Mouse (Mus musculus) c-Kit-positive CD71-positive TER-119-negative erythroid progenitor cells, embryonic 14.5 days (primary cell): ENCODE results near the gene Mr1.

Source experiments
- DNase-seq: peaks from one replicate; pipeline ENCODE4 v3.0.0-alpha.2; 2013; ENCODE audit warnings: low read depth

The Mr1 gene

GRCm38 (mm10) chr1:155093971-155094707, 52.5 kb downstream of the Mr1 start:
- no peak for DNase-seq

- no peak for DNase-seq
Observed at GRCm38 (mm10) chr1:155093145-155093791, 53.3 kb downstream of the Mr1 start.

- DNase-seq: no peak
Observed at GRCm38 (mm10) chr1:155091842-155092800, 54.5 kb downstream of the Mr1 start.

- DNase-seq: no peak
Observed at GRCm38 (mm10) chr1:155091374-155091841, 55.2 kb downstream of the Mr1 start.

- no peak for DNase-seq
Observed at GRCm38 (mm10) chr1:155090736-155091135, 55.9 kb downstream of the Mr1 start.

GRCm38 (mm10) chr1:155090327-155090726, 56.3 kb downstream of the Mr1 start:
- no peak for DNase-seq

GRCm38 (mm10) chr1:155088847-155089603, 57.6 kb downstream of the Mr1 start:
- no peak for DNase-seq

- no peak for DNase-seq
Observed at GRCm38 (mm10) chr1:155088046-155088445, 58.6 kb downstream of the Mr1 start.

GRCm38 (mm10) chr1:155086893-155087292, 59.7 kb downstream of the Mr1 start:
- DNase-seq: no peak

GRCm38 (mm10) chr1:155086416-155086815, 60.2 kb downstream of the Mr1 start:
- no peak for DNase-seq

GRCm38 (mm10) chr1:155084839-155085238, 61.8 kb downstream of the Mr1 start:
- no peak for DNase-seq

- DNase-seq: peak; percentile 52
Observed at GRCm38 (mm10) chr1:155083271-155084265, 63.0 kb downstream of the Mr1 start.

GRCm38 (mm10) chr1:155082965-155083268, 63.7 kb downstream of the Mr1 start:
- no peak for DNase-seq

GRCm38 (mm10) chr1:155082158-155082964, 64.3 kb downstream of the Mr1 start:
- DNase-seq: no peak

- no peak for DNase-seq
Observed at GRCm38 (mm10) chr1:155077675-155078074, 68.9 kb downstream of the Mr1 start.
